Mouse (Mus musculus): ENCODE results near the gene Atg9a. TPM values are rescaled to one million over a fixed set of nuclear protein-coding genes. Genes with fewer than 3 reads are reported as not detected.
A peak's percentile ranks its signal among the peaks of the same experiment; 100 is the strongest.
"Not testable (repeated sequence)": the region's sequence is repeated elsewhere in the genome, so short reads cannot be mapped to it uniquely, and the experiment has no call there.

The Atg9a gene
- 124 and 129 TPM in 2 replicates for polyA plus RNA-seq (2012; rRNA removed)

GRCm38 (mm10) chr1:75191622-75192402 is at the start of gene Atg9a, which contains the start of gene Ankzf1:
Gene Atg9a, minus strand, starts transcription at chr1:75192196.
Gene Ankzf1, plus strand, starts transcription at chr1:75192151.
- Histone ChIP-seq H3K4me3 (ENCODE audit: insufficient read depth, low read length) (peak within 1 kb of the TSS; percentile 93), H3K4me1 (ENCODE audit: control insufficient read depth, insufficient read depth, low read length) (peaks cover 3% of the 10 kb centered on the region; the same call in 1 of the 2 replicates), H3K27ac (ENCODE audit: insufficient read depth, low read length) (peak within 1 kb of the TSS; percentile 85)
- TF ChIP-seq POLR2A (IDR thresholded peaks at IDR 0.05; ENCODE audit: extremely low read depth, insufficient read depth, low read length) = peak; percentile 80
- no peak for TF ChIP-seq CTCF (IDR thresholded peaks at IDR 0.05; ENCODE audit: extremely low read depth, insufficient read depth, low read length)

GRCm38 (mm10) chr1:75239591-75239990 is 47.6 kb upstream of the Atg9a start:
- H3K4me1 ChIP-seq (ENCODE audit: control insufficient read depth, insufficient read depth, low read length) = peaks cover 1% of the 10 kb centered on the region; the same call in 1 of the 2 replicates
- no peak for TF ChIP-seq CTCF (IDR thresholded peaks at IDR 0.05; ENCODE audit: extremely low read depth, insufficient read depth, low read length)
- TF ChIP-seq POLR2A (IDR thresholded peaks at IDR 0.05; ENCODE audit: extremely low read depth, insufficient read depth, low read length) = no peak
- peak overlapping the region; percentile 91 for H3K27ac ChIP-seq (ENCODE audit: insufficient read depth, low read length)
- no peak overlapping the region; the same call in 1 of the 2 replicates for H3K4me3 ChIP-seq (ENCODE audit: insufficient read depth, low read length)

GRCm38 (mm10) chr1:75236117-75237050 is 44.4 kb upstream of the Atg9a start, which contains the start of gene Dnajb2:
Gene Dnajb2, plus strand, starts transcription at chr1:75236406.
- TF ChIP-seq POLR2A (IDR thresholded peaks at IDR 0.05; ENCODE audit: extremely low read depth, insufficient read depth, low read length) = peak; percentile 88
- no peak for TF ChIP-seq CTCF (IDR thresholded peaks at IDR 0.05; ENCODE audit: extremely low read depth, insufficient read depth, low read length)
- Histone ChIP-seq H3K27ac (ENCODE audit: insufficient read depth, low read length) (peak within 1 kb of the TSS; percentile 99), H3K4me1 (ENCODE audit: control insufficient read depth, insufficient read depth, low read length) (peaks cover 1% of the 10 kb centered on the region; the same call in 1 of the 2 replicates), H3K4me3 (ENCODE audit: insufficient read depth, low read length) (peak within 1 kb of the TSS; percentile 59)

GRCm38 (mm10) chr1:75234606-75235005 is 42.6 kb upstream of the Atg9a start:
- no peak overlapping the region for H3K27ac ChIP-seq (ENCODE audit: insufficient read depth, low read length)
- H3K4me3 ChIP-seq (ENCODE audit: insufficient read depth, low read length) = no peak overlapping the region
- H3K4me1 ChIP-seq (ENCODE audit: control insufficient read depth, insufficient read depth, low read length) = peaks cover 1% of the 10 kb centered on the region; the same call in 1 of the 2 replicates
- 0 out of 2 replicates have a peak, but pooled peaks have one; percentile 22 for TF ChIP-seq POLR2A (IDR thresholded peaks at IDR 0.05; ENCODE audit: extremely low read depth, insufficient read depth, low read length)
- peak; percentile 69 for TF ChIP-seq CTCF (IDR thresholded peaks at IDR 0.05; ENCODE audit: extremely low read depth, insufficient read depth, low read length)

- not testable (repeated sequence) for H3K27ac ChIP-seq (ENCODE audit: insufficient read depth, low read length); H3K4me1 ChIP-seq (ENCODE audit: control insufficient read depth, insufficient read depth, low read length); H3K4me3 ChIP-seq (ENCODE audit: insufficient read depth, low read length)
Measured at GRCm38 (mm10) chr1:75232489-75232888, 40.5 kb upstream of the Atg9a start.

- Histone ChIP-seq H3K4me1 (ENCODE audit: control insufficient read depth, insufficient read depth, low read length) (peaks cover 1% of the 10 kb centered on the region; the same call in 1 of the 2 replicates), H3K4me3 (ENCODE audit: insufficient read depth, low read length) (no peak within 1 kb of the TSS), H3K27ac (ENCODE audit: insufficient read depth, low read length) (no peak within 1 kb of the TSS)
- no peak for TF ChIP-seq CTCF (IDR thresholded peaks at IDR 0.05; ENCODE audit: extremely low read depth, insufficient read depth, low read length)
- no peak for TF ChIP-seq POLR2A (IDR thresholded peaks at IDR 0.05; ENCODE audit: extremely low read depth, insufficient read depth, low read length)
Measured at GRCm38 (mm10) chr1:75231664-75232152, 39.7 kb upstream of the Atg9a start, which contains the start of gene A630095N17Rik. Gene A630095N17Rik, minus strand, starts transcription at chr1:75232102.

GRCm38 (mm10) chr1:75231224-75231623 is 39.2 kb upstream of the Atg9a start:
- Histone ChIP-seq H3K4me3 (ENCODE audit: insufficient read depth, low read length) (no peak overlapping the region), H3K27ac (ENCODE audit: insufficient read depth, low read length) (no peak overlapping the region), H3K4me1 (ENCODE audit: control insufficient read depth, insufficient read depth, low read length) (peaks cover 1% of the 10 kb centered on the region; the same call in 1 of the 2 replicates)
- TF ChIP-seq CTCF (IDR thresholded peaks at IDR 0.05; ENCODE audit: extremely low read depth, insufficient read depth, low read length) = no peak
- no peak for TF ChIP-seq POLR2A (IDR thresholded peaks at IDR 0.05; ENCODE audit: extremely low read depth, insufficient read depth, low read length)

GRCm38 (mm10) chr1:75230335-75230994 is 38.5 kb upstream of the Atg9a start:
- no peak for TF ChIP-seq POLR2A (IDR thresholded peaks at IDR 0.05; ENCODE audit: extremely low read depth, insufficient read depth, low read length)
- TF ChIP-seq CTCF (IDR thresholded peaks at IDR 0.05; ENCODE audit: extremely low read depth, insufficient read depth, low read length) = no peak
- H3K27ac ChIP-seq (ENCODE audit: insufficient read depth, low read length) = no peak overlapping the region
- H3K4me1 ChIP-seq (ENCODE audit: control insufficient read depth, insufficient read depth, low read length) = no peaks in the 10 kb centered on the region; the same call in 1 of the 2 replicates
- no peak overlapping the region for H3K4me3 ChIP-seq (ENCODE audit: insufficient read depth, low read length)

- no peak overlapping the region for H3K27ac ChIP-seq (ENCODE audit: insufficient read depth, low read length)
- no peak overlapping the region for H3K4me3 ChIP-seq (ENCODE audit: insufficient read depth, low read length)
- no peaks in the 10 kb centered on the region for H3K4me1 ChIP-seq (ENCODE audit: control insufficient read depth, insufficient read depth, low read length)
- TF ChIP-seq CTCF (IDR thresholded peaks at IDR 0.05; ENCODE audit: extremely low read depth, insufficient read depth, low read length) = no peak
- TF ChIP-seq POLR2A (IDR thresholded peaks at IDR 0.05; ENCODE audit: extremely low read depth, insufficient read depth, low read length) = no peak
Measured at GRCm38 (mm10) chr1:75229158-75229557, 37.2 kb upstream of the Atg9a start.

All from cortical plate, adult 2 months (tissue).